Mouse (Mus musculus): Measurements from ENCODE around the gene Grin2b.
A peak's percentile ranks its signal among the peaks of the same experiment; 100 is the strongest.

Grin2b gene

GRCm38 (mm10) chr6:135993897-135994296 lies 179.4 kb downstream of the Grin2b start:
- DNase-seq = no peak

- no peak for DNase-seq
Measured at GRCm38 (mm10) chr6:135993378-135993777, 179.9 kb downstream of the Grin2b start.

GRCm38 (mm10) chr6:135976106-135976505 lies 197.2 kb downstream of the Grin2b start:
- DNase-seq = no peak

GRCm38 (mm10) chr6:135972481-135972880 lies 200.8 kb downstream of the Grin2b start:
- DNase-seq = no peak

- no peak for DNase-seq
Measured at GRCm38 (mm10) chr6:135971481-135971880, 201.8 kb downstream of the Grin2b start.

- no peak for DNase-seq
Measured at GRCm38 (mm10) chr6:135970716-135971318, 202.5 kb downstream of the Grin2b start.

- no peak for DNase-seq
Measured at GRCm38 (mm10) chr6:135961766-135962165, 211.5 kb downstream of the Grin2b start.

- DNase-seq = no peak
Measured at GRCm38 (mm10) chr6:135959629-135960028, 213.7 kb downstream of the Grin2b start.

GRCm38 (mm10) chr6:135951666-135952065 lies 221.6 kb downstream of the Grin2b start:
- DNase-seq = no peak

GRCm38 (mm10) chr6:135945511-135945910 lies 227.8 kb downstream of the Grin2b start:
- DNase-seq = no peak

- DNase-seq = no peak
Measured at GRCm38 (mm10) chr6:135944358-135944757, 229.0 kb downstream of the Grin2b start.

- DNase-seq = no peak
Measured at GRCm38 (mm10) chr6:135943121-135943617, 230.1 kb downstream of the Grin2b start.

GRCm38 (mm10) chr6:135932924-135933323 lies 240.4 kb downstream of the Grin2b start:
- DNase-seq = no peak

- no peak for DNase-seq
Measured at GRCm38 (mm10) chr6:135932400-135932920, 240.9 kb downstream of the Grin2b start.

- no peak for DNase-seq
Measured at GRCm38 (mm10) chr6:135917676-135918075, 255.6 kb downstream of the Grin2b start.

- DNase-seq = no peak
Measured at GRCm38 (mm10) chr6:135914608-135915007, 258.7 kb downstream of the Grin2b start.

GRCm38 (mm10) chr6:135912114-135912513 lies 261.2 kb downstream of the Grin2b start:
- no peak for DNase-seq

- no peak for DNase-seq
Measured at GRCm38 (mm10) chr6:135911131-135911530, 262.2 kb downstream of the Grin2b start.

GRCm38 (mm10) chr6:135907540-135908320 lies 265.6 kb downstream of the Grin2b start:
- DNase-seq = peak; percentile 83

GRCm38 (mm10) chr6:135907137-135907536 lies 266.2 kb downstream of the Grin2b start:
- no peak for DNase-seq

- no peak for DNase-seq
Measured at GRCm38 (mm10) chr6:135904391-135904790, 268.9 kb downstream of the Grin2b start.

- DNase-seq = no peak
Measured at GRCm38 (mm10) chr6:135900410-135900809, 272.9 kb downstream of the Grin2b start.

- DNase-seq = no peak
Measured at GRCm38 (mm10) chr6:135899225-135899624, 274.1 kb downstream of the Grin2b start.

- no peak for DNase-seq
Measured at GRCm38 (mm10) chr6:135894793-135895228, 278.5 kb downstream of the Grin2b start.
